Mouse (Mus musculus) hindbrain, embryonic 12.5 days (tissue): ENCODE measurements around the gene Ypel4. TPM values are rescaled to one million over a fixed set of nuclear protein-coding genes. Genes with fewer than 3 reads are reported as not detected.
"Not testable (repeated sequence)": the region's sequence is repeated elsewhere in the genome, so short reads cannot be mapped to it uniquely, and the experiment has no call there.

Experiments used
- ATAC-seq: fragments of 200-750 bp; cut with Nextera tagmentation; 2 replicates; pipeline ENCODE4 v1.8.0; 2017; ENCODE audit warnings: moderate TSS enrichment; ENCODE audit not compliant: low FRiP score
- H3K27ac ChIP-seq: fragments of 300-500 bp; sonication (generic); 2 replicates; pipeline ENCODE4 v1.5.1; 2016; ENCODE audit warnings: mild to moderate bottlenecking
- H3K27me3 ChIP-seq: fragments of 300-500 bp; sonication (generic); 2 replicates; pipeline ENCODE4 v1.6.1; 2016; ENCODE audit warnings: mild to moderate bottlenecking
- H3K36me3 ChIP-seq: fragments of 300-500 bp; sonication (generic); 2 replicates; pipeline ENCODE4 v1.6.1; 2016; ENCODE audit warnings: mild to moderate bottlenecking
- H3K4me1 ChIP-seq: fragments of 300-500 bp; sonication (generic); 2 replicates; pipeline ENCODE4 v1.6.1; 2016
- H3K4me2 ChIP-seq: fragments of 300-500 bp; sonication (generic); replicated peaks from 2 replicates; pipeline ENCODE4 v1.6.1; 2016; ENCODE audit warnings: mild to moderate bottlenecking
- H3K4me3 ChIP-seq: fragments of 300-500 bp; sonication (generic); 2 replicates; pipeline ENCODE4 v1.5.1; 2016; ENCODE audit warnings: mild to moderate bottlenecking
- H3K9ac ChIP-seq: fragments of 300-500 bp; sonication (generic); 2 replicates; pipeline ENCODE4 v1.6.1; 2016; ENCODE audit warnings: mild to moderate bottlenecking, moderate library complexity
- H3K9me3 ChIP-seq: fragments of 300-500 bp; sonication (generic); replicated peaks from 2 replicates; pipeline ENCODE4 v1.6.1; 2016; ENCODE audit warnings: mild to moderate bottlenecking
- WGBS: fragments of 180-500 bp; shearing (Covaris S2); methylation state at CpG from one replicate; pipeline ENCODE4 v1.1.7; 2016; 5-methylcytosine and 5-hydroxymethylcytosine counted together
- polyA plus RNA-seq: library from polyadenylated mRNA; unstranded; fragments of >200 nt; fragmentation: Nextera tagmentation; extraction: Ambion mirVana; gene quantifications from 2 replicates; pipeline ENCODE4 v1.2.1, GENCODE M21; 2016

Ypel4 gene
- polyA plus RNA-seq, 1 experiment from 2014 or later: 21.0 TPM

DNA sequence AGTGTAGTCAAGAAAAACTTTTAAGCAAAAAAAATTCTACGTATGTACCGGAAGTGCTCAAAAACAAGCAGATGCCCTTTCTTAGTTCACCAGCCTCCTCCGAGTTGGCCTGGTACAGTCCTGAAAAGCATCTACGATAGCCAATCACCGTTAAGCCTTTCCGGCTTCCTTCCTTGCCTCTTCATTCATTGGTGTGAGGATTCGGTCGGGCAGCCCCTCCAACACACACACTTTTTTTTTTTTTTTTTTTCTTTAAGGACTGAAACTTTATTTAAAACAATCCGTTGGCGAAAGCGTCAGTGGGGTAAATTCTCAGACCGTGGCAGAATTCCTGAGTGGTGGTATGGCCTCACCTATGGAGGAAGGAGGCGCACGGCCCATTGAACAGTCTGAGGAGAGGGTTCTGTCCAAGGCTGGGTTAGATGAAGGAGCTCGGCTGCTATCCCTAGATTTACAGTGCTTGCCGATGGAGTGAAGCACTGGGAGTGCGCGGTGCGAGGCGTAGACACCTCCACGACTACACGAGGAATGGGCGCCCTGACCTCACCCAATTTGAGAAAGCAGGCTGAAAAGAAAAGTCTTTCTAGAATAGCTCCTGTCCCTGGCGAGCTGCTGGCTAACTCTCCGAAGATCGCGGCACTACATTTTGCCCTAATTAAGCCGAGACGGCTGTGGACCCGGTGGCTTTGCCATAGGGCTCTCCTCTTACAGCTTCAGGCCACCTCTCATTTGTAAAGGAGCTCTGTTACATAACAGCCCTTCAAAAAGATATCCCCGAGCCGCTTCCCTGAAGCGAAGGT, 18.1 kb upstream of the Ypel4 start:
- H3K9ac ChIP-seq: peak overlapping the region; percentile 97
- peaks cover 3% of the 10 kb centered on the region for H3K36me3 ChIP-seq
- peak; percentile 96 for ATAC-seq
- WGBS: under 1% methylated on average over 33 of the region's 33 CpGs
- no peaks in the 10 kb centered on the region for H3K9me3 ChIP-seq
- peak overlapping the region; percentile 97 for H3K27ac ChIP-seq
- peak overlapping the region; percentile 85 for H3K4me2 ChIP-seq
- no peaks in the 10 kb centered on the region for H3K27me3 ChIP-seq
- peaks cover 12% of the 10 kb centered on the region for H3K4me1 ChIP-seq
- H3K4me3 ChIP-seq: peak overlapping the region; percentile 94

DNA sequence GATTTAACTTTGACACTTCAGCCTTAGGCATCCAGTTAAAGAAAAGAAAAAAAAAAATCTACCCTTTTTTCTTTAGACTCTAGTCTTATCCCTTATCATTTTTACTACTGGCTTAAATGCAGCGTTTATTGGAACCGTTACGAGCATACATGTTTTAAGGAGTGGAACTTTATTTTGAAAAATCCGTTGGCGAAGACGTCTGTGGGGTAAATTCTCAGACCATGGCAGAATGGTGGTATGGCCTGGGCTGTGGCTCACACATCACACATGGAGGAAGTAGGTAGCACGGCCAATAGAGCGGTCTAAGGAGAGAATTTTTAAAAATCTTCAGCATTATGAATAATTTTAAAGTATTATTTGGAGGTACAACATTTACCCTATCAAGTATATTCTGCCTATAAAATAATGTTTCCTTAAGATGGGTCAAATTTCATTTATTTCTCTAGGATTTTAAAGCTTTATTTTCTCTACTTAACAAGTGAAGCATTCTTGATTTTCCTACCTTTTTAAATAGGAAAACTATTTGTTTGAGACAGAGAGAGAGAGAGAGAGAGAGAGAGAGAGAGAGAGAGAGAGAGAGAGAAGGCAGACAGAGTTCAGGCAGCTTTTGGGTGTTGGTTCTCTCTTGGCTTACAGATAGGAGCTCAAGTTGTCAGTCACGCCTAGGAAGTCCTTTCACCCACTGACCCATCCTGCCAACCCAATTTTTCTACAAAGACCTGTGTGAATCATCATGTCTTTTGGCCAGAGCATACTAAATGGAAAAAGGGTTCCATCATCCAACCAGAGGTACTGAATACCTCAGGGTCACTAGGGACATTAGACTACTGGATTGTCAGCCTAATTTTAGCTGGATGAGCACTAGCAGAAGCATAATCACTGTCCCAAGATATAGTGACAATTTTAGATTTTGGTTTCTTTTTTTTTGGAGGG, 17.2 kb upstream of the Ypel4 start:
- peaks cover 12% of the 10 kb centered on the region for H3K4me1 ChIP-seq
- peaks cover 5% of the 10 kb centered on the region; the same call in 1 of the 2 replicates for H3K36me3 ChIP-seq
- WGBS: 43% methylated on average over 9 of the region's 9 CpGs
- no peaks in the 10 kb centered on the region for H3K9me3 ChIP-seq
- H3K4me2 ChIP-seq: peak overlapping the region; percentile 85
- H3K27me3 ChIP-seq: no peaks in the 10 kb centered on the region
- H3K4me3 ChIP-seq: peak overlapping the region; percentile 94
- H3K27ac ChIP-seq: peak overlapping the region; percentile 97
- no peak for ATAC-seq
- peak overlapping the region; percentile 63 for H3K9ac ChIP-seq

DNA sequence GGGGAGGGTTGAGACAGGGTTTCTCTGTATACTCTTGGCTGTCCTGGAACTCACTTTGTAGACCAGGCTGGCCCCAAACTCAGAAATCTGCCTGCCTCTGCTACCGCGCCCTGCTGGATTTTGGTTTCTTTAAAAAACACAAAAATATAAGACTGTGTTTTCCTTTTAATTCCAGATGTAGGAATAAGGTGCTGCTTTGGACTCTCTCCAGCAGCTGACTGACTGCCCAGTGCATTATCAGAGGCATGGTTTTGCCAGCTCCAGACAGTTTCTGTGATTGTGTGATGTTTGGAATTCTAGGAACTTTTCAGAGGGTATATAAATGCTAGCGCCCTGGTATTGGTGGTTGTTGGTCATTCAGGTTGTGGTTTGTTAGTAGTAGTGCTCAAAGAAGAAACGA, 16.5 kb upstream of the Ypel4 start:
- Histone ChIP-seq H3K4me1 (peaks cover 12% of the 10 kb centered on the region), H3K36me3 (peaks cover 6% of the 10 kb centered on the region; the same call in 1 of the 2 replicates), H3K27me3 (no peaks in the 10 kb centered on the region), H3K4me2 (no peak overlapping the region), H3K4me3 (no peak overlapping the region), H3K9me3 (no peaks in the 10 kb centered on the region), H3K9ac (no peak overlapping the region), H3K27ac (no peak overlapping the region)
- no peak for ATAC-seq
- 89% methylated on average over 4 of the region's 4 CpGs for WGBS

DNA sequence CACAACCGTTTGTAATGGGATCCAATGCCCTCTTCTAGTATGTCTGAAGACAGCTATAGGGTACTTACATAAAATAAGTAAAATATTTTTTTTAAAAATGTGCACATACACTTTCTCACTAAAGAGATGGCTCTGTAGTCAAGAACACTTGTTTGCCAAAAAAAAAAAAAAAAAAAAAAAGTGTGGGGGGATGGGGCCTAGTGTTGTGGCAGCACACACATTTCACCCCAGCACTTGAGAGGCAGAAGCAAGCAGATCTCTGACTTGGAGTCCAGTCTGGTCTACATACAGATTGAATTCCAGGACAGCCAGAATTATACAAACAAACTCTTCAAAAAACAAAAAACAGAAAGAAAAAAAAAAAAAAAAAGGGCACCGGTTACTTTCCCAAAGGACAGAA, 13.1 kb upstream of the Ypel4 start:
- no peak for ATAC-seq
- H3K4me3 ChIP-seq: no peak overlapping the region
- WGBS: 100% methylated on average over 2 of the region's 2 CpGs
- no peaks in the 10 kb centered on the region for H3K9me3 ChIP-seq
- H3K4me2 ChIP-seq: no peak overlapping the region
- no peak overlapping the region for H3K9ac ChIP-seq
- H3K27ac ChIP-seq: no peak overlapping the region
- H3K36me3 ChIP-seq: peaks cover 28% of the 10 kb centered on the region
- H3K4me1 ChIP-seq: peaks cover 15% of the 10 kb centered on the region
- H3K27me3 ChIP-seq: no peaks in the 10 kb centered on the region

DNA sequence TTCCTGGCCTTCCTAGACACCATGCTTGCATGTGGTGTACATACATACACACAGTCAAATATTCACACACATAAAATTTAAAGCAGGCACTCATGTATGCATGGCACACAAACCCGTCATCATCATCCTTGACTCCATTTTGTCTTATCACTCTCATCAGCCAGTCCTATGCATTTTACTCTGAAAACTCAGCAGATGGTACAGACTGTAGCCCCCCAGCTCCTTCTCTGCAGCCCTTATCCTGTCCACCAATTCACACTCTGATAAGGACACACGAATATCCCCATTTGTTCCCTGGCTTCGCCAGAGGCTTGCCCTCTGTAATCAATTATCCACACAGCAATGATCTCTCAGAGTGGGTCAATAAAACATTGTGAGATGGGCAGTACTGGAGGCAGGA, 12.7 kb upstream of the Ypel4 start:
- no peaks in the 10 kb centered on the region for H3K9me3 ChIP-seq
- peaks cover 28% of the 10 kb centered on the region for H3K36me3 ChIP-seq
- H3K27me3 ChIP-seq: no peaks in the 10 kb centered on the region
- WGBS: 81% methylated on average over 3 of the region's 3 CpGs
- no peak overlapping the region for H3K4me3 ChIP-seq
- no peak overlapping the region for H3K9ac ChIP-seq
- H3K4me1 ChIP-seq: peaks cover 20% of the 10 kb centered on the region
- no peak for ATAC-seq
- H3K27ac ChIP-seq: no peak overlapping the region
- no peak overlapping the region for H3K4me2 ChIP-seq

DNA sequence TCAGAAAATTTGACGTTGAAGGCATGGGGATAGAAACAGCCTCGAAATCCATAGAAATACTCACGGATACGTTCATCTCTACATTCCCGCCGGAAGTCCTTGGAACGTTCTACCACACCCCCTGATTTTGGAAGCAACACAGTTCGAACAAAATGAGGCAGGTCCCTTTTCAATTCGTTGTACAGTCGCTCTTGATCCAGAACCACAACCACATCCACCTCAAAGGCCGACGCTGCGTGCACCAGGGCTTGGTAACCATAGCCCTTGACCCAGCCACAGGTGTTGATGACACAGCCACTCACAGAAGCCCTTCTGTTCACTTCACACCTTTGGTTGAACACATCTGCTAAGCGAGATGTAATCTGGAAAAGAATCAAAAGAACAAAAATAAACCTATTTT, 10.0 kb upstream of the Ypel4 start:
- H3K9me3 ChIP-seq: no peaks in the 10 kb centered on the region
- 96% methylated on average over 14 of the region's 14 CpGs for WGBS
- no peak overlapping the region for H3K9ac ChIP-seq
- no peaks in the 10 kb centered on the region for H3K27me3 ChIP-seq
- no peak overlapping the region for H3K4me2 ChIP-seq
- ATAC-seq: no peak
- H3K4me3 ChIP-seq: no peak overlapping the region
- peaks cover 28% of the 10 kb centered on the region for H3K36me3 ChIP-seq
- no peak overlapping the region for H3K27ac ChIP-seq
- H3K4me1 ChIP-seq: peaks cover 26% of the 10 kb centered on the region

DNA sequence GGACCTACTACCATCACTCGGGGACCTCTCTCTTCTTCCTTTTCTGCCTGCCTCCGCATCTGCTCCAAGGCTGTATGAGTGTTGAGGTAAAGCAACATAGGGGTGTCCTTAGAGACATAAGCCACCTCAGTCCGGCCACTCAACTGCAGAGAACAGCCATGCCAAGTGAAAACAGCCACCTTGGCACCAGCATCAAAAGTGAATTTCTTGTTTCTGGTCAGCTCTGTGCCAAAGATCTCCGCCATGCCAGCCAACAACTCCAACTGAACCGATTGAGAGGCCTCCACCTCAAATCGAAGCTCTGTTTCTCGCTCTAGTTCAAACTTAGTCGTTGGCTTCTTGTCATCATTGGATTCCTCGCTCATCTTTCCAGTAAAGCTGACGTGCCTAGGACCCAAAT, 8.1 kb upstream of the Ypel4 start:
- no peak for ATAC-seq
- Histone ChIP-seq H3K9me3 (no peaks in the 10 kb centered on the region), H3K4me3 (no peak overlapping the region), H3K36me3 (peaks cover 28% of the 10 kb centered on the region), H3K4me1 (peaks cover 26% of the 10 kb centered on the region), H3K4me2 (peak overlapping the region; percentile 94; the same call in 1 of the 2 replicates), H3K27me3 (no peaks in the 10 kb centered on the region), H3K9ac (no peak overlapping the region; the same call in 1 of the 2 replicates), H3K27ac (no peak overlapping the region)
- WGBS: 94% methylated on average over 10 of the region's 10 CpGs

DNA sequence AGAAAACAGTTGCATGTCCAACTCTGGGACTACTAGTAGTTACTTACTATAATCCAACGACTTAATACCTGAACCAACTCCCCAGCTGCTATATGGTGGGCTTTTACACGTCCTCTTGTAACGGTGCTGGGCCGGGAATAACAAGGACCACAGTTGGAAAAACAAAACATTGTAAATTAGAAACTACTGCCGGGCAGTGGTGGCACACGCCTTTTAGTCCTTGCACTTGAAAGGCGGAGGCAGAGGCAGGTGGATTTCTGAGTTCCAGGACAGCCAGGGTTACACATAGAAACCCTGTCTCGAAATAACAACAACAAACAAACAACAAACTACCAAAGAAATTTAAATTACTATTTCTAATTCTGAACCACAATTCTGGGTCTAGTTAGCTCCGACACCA, 7.1 kb upstream of the Ypel4 start:
- Histone ChIP-seq H3K27me3 (no peaks in the 10 kb centered on the region), H3K4me3 (peak overlapping the region; percentile 61), H3K27ac (0 out of 2 replicates have a peak overlapping the region, but pooled peaks have one; percentile 30), H3K4me1 (peaks cover 26% of the 10 kb centered on the region), H3K9ac (peak overlapping the region; percentile 75), H3K4me2 (peak overlapping the region; percentile 94), H3K9me3 (no peaks in the 10 kb centered on the region), H3K36me3 (peaks cover 23% of the 10 kb centered on the region)
- peak; percentile 2 for ATAC-seq
- 5% methylated on average over 9 of the region's 9 CpGs for WGBS

DNA sequence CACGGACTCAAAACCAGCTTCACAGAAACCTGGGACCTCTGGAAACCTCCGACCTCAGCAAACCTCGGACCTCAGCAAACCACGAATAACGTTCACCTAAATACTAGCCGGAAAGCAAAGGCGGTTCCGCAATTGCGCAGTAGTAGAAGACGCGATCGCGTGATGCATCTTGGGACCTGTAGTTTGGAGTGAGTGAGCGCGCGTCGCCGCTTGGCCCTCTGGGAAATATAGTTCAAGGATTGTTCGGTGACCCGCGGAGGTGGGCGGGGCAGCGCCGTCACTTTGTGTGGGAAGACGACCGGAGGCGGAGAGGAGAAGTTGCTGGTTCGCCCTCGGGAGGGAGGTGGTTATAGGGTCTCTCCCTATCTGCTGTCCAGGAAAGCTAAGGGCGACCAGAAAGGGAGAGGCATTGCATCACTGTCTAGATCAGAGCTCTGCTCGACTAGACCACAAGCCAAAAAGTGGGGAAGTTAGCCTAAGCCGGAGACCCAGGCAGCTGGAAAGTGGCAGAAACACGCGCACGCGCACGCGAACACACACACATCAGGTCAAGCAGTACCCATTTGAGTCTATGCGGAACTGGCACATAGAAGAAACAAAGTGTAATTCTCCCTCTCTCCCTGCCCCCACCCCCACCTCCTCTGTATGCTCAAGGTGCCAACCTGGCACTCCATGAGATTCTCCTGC, 6.5 kb upstream of the Ypel4 start, which contains the start of gene Clp1:
Gene Clp1 (minus strand): TSS at position 179 of the 687 bp plus-strand sequence.
- peak within 1 kb of the TSS; percentile 75 for H3K9ac ChIP-seq
- peak within 1 kb of the TSS; percentile 94 for H3K4me2 ChIP-seq
- peaks cover 26% of the 10 kb centered on the region for H3K4me1 ChIP-seq
- WGBS: under 1% methylated on average over 39 of the region's 39 CpGs
- H3K4me3 ChIP-seq: peak within 1 kb of the TSS; percentile 61
- H3K9me3 ChIP-seq: no peaks in the 10 kb centered on the region
- no peaks in the 10 kb centered on the region for H3K27me3 ChIP-seq
- H3K27ac ChIP-seq: peak within 1 kb of the TSS; percentile 73
- peaks cover 22% of the 10 kb centered on the region for H3K36me3 ChIP-seq
- ATAC-seq: peak; percentile 96

DNA sequence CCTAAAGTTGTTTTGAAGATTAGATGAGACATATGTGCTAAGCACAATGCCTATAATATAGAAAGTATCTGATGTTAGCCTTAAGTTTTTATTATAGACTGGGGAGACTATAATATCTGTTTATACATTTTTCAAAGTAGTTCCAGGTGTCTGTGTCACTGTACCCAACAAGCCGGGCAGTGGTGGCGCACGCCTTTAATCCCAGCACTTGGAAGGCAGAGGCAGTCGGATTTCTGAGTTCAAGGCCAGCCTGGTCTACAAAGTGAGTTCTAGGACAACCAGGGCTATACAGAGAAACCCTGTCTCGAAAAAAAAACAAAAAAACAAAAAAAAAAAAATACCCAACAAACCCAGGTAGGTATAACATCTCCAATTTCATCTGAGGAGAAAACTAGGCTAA, 5.7 kb upstream of the Ypel4 start:
- H3K4me2 ChIP-seq, H3K27me3 ChIP-seq, H3K4me3 ChIP-seq, ATAC-seq, H3K9me3 ChIP-seq, H3K9ac ChIP-seq, H3K27ac ChIP-seq: not testable (repeated sequence)
- Histone ChIP-seq H3K36me3 (peaks cover 20% of the 10 kb centered on the region), H3K4me1 (peaks cover 27% of the 10 kb centered on the region)
- 80% methylated on average over 5 of the region's 5 CpGs for WGBS

DNA sequence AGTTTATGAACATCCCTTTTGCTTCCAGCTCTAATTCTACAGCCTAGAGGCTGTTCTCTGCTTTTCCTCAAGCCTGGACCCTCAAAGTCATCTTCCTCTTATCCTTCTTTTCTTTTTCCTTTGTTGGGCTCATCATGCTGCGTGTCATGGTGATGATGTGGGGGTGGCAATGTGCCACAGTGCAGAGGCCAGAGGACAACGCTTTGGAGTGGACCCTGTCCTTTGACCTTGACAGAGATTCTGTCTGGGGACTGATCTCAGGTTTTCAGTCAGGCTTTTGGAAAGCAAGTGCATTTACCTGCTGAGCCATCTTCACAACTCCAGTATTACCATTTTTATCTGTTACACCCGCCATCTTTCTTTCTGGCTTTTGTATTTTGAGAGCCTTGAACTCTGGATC, 2.7 kb upstream of the Ypel4 start:
- Histone ChIP-seq H3K36me3 (no peaks in the 10 kb centered on the region), H3K4me3 (no peak overlapping the region), H3K9me3 (no peaks in the 10 kb centered on the region), H3K9ac (no peak overlapping the region), H3K4me1 (peaks cover 33% of the 10 kb centered on the region), H3K27ac (no peak overlapping the region), H3K4me2 (no peak overlapping the region), H3K27me3 (no peaks in the 10 kb centered on the region)
- ATAC-seq: no peak
- WGBS: 78% methylated on average over 3 of the region's 3 CpGs

DNA sequence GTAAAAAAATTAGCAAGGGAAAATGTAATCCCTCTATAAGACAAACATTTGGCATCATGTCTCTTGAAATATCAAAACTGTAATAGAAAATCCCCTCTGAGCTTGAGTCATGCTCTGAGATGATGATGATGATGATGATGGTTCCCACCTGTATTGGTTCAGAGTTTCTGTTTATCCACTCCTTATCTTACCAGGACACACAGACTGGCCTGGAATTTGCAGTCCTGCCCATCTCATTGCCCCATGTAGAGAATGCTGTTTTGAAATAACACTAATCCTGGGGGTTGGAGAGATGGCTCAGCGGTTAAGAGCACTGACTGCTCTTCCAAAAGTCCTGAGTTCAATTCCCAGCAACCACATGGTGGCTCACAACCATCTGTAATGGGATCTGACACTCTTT, 1.5 kb upstream of the Ypel4 start:
- no peak overlapping the region for H3K27ac ChIP-seq
- WGBS: 46% methylated on average over 1 of the region's 1 CpGs
- no peak overlapping the region for H3K4me2 ChIP-seq
- no peaks in the 10 kb centered on the region for H3K27me3 ChIP-seq
- peaks cover 40% of the 10 kb centered on the region for H3K4me1 ChIP-seq
- no peaks in the 10 kb centered on the region for H3K36me3 ChIP-seq
- no peak overlapping the region for H3K4me3 ChIP-seq
- no peaks in the 10 kb centered on the region for H3K9me3 ChIP-seq
- no peak for ATAC-seq
- H3K9ac ChIP-seq: no peak overlapping the region
